Mouse (Mus musculus) small intestine, adult 2 months (tissue): Measurements from ENCODE around the gene Dnajb11.

Source experiments
- CTCF ChIP-seq: fragments of 200-500 bp; IDR thresholded peaks from 2 replicates; pipeline ENCODE4 v1.5.1; 2012; ENCODE audit warnings: low read depth, mild to moderate bottlenecking, control low read depth, inconsistent platforms, low read length, moderate library complexity, mixed read lengths; ENCODE audit not compliant: insufficient replicate concordance, insufficient read length; ENCODE audit errors: extremely low read depth
- POLR2A ChIP-seq: fragments of 200-500 bp; IDR thresholded peaks from 2 replicates; pipeline ENCODE4 v1.6.1; 2012; ENCODE audit warnings: low read depth, mild to moderate bottlenecking, control low read depth, inconsistent platforms, low read length, moderate library complexity

DNA sequence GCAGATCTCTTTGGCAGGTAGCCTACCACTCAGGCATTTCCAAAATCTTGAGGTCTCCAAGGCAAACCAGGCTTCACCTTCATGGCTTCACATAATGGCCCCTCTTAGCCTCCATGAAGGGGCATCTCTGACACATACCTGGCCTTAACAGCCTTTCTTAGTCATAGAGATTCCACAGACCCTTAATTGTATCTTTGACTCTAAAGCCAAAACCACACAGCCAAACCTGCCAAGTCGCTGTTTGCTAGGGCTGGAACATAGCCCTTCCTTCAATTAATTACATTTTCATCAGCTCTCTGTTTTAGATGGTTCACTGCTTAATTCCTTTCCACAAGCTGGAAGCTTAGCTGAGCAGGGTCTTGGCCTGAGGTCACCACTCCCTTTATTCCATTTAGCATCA lies 9.3 kb upstream of the Dnajb11 start:
- TF ChIP-seq POLR2A, result no peak
- no peak for TF ChIP-seq CTCF
